Mouse (Mus musculus) megakaryocyte, embryonic 14.5 days (primary cell): Measurements from ENCODE around the gene Tatdn2.

ENCODE experiments used
- FLI1 ChIP-seq: IDR thresholded peaks from 2 replicates; pipeline ENCODE4 v1.6.1; 2012; ENCODE audit warnings: low read length, inconsistent platforms, mixed read lengths
- GATA1 ChIP-seq: IDR thresholded peaks from 3 replicates; pipeline ENCODE4 v1.6.1; 2012; ENCODE audit warnings: mixed read lengths, low read length, inconsistent platforms, borderline replicate concordance

- TF ChIP-seq GATA1 (no peak), FLI1 (no peak)
Measured at GRCm38 (mm10) chr6:113654102-113654501, 42.7 kb upstream of the Tatdn2 start.
